Mouse (Mus musculus): ENCODE results near the gene Olfr308.
"Not testable (repeated sequence)": the region's sequence is repeated elsewhere in the genome, so short reads cannot be mapped to it uniquely, and the experiment has no call there.

Olfr308 gene

DNA sequence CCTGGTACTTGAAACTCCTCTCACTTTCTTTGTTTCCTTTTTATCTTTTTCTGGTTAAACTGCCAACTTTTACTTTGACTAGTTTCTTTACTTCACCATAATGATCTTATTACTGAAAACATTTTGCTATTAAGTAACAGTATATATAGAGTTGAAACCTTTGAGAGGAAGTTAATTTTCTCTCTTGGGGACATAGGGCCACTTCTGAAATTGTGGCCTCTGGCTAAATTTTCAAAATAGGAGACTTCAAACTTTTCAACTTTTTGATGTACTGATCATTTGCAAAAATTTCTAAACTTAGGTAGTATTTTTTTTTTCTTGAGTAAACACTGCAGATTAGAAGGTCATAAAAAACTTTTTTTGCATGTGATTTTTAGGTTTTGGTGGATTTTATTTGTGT, at the start of gene Olfr308:
Gene Olfr308, minus strand, starts transcription at position 101 of the 400 bp plus-strand sequence.
- DNase-seq (ENCODE audit: low spot score): no peak

DNA sequence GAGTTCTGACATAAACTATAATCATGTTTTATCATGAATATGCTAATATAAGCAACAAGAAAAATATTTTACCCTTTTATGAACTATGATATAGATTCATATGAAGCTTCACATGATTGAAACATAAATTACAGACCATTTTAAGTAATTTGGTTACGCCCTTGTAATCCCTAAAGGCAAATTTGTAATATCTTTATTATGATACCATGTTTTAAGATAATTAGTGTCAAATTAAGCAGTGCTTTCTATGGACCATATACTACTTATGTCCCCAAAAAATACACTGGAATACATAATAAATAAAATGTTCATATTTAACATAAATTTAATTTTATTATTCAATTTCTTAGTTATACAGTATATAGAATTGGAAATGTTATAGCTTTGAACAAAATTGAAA, 41.4 kb upstream of the Olfr308 start, which contains the start of gene Olfr305:
Gene Olfr305, minus strand, starts transcription at position 101 of the 400 bp plus-strand sequence.
- DNase-seq (ENCODE audit: low spot score): no peak

DNA sequence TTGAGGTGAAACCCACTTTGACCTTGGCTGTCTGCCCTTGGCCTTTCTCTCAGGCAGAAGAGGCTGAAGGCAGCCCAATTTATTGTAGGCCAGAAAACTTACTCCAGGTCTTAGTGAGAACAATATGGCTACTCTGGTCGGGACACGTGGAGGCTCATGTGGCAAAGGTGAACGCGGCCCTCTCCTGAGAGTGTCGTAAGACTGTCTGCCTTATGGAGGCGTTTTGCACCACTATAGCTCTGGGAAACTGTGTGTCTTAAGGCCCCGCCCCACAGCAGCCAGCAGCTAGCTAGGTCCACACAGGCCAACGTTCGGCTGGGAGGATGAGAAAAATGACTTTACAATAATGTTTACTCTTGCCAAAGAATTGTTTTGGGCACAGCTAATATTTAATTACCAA, 20.9 kb upstream of the Olfr308 start:
- DNase-seq (ENCODE audit: low spot score): not testable (repeated sequence)

DNA sequence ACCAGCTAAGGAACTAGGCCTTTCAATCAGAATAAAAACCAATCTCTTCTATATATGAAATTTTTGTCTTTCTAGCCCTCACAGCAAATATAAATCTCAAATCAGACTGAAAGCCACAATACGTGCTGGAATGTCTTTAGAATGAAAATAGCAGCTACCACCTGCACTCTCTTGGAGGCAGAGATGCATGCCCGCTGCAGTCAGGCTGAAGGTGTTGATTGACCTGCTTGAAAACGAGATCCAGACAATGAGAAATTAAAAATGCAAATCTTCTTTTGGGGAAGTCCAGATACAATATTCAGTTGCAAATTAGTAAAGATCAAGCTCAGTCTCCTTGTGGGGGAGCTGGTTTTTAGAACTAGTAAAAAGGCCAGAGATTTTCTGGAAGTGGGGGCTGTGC, 18.8 kb upstream of the Olfr308 start:
- no peak for DNase-seq (ENCODE audit: low spot score)

DNA sequence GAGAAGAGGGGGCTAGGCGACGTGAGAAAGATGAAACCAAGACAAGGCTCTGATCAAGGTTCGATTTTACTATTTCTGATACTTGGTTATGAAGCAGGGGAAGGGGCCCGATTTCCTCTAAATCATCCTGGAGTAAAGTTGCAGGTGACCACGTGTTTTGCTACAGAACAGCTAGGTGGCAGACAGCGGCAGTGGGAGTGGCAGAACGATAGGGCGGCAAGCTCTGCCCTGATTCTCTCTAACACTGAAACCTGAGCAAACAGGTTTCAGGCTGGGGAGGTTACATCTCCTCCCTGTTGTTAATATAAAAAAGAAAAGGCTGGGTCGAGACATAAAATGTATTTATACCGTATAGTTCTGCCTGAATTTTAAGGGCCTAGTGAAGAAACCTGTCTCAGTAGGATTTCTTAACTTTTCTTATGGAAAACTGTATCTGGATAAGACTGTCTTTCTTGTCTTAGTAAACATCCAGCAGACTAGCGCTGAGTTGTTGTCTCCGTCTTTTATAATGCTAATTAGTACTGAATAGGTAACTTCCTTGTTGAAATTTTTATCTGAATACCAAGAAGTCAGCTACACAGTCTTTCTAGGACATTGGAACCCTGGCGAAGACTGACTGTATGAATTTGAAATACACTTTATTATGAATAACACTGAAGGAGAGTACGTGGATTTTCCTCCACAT, 17.6 kb upstream of the Olfr308 start:
- no peak for DNase-seq (ENCODE audit: low spot score)

DNA sequence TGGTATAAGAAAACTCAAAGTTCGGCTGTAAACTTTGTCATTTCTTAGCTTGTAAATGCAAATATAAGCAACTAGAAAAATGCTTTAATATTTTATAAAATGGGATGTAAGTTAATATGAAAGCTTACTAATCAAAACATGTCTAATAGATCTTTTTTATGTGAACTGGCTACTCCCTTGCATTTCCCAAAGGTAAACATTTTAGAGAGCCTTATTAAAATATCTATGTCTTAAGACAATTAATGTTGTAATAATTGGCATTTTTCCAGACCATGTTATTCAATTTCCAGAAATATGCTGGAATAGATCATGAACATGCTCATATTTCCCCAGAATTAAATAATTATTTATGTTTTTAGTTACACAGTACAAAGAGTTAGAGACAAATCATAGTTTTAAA, 12.1 kb upstream of the Olfr308 start, which contains the start of gene Olfr307:
Gene Olfr307, minus strand, starts transcription at position 101 of the 400 bp plus-strand sequence.
- no peak for DNase-seq (ENCODE audit: low spot score)

DNA sequence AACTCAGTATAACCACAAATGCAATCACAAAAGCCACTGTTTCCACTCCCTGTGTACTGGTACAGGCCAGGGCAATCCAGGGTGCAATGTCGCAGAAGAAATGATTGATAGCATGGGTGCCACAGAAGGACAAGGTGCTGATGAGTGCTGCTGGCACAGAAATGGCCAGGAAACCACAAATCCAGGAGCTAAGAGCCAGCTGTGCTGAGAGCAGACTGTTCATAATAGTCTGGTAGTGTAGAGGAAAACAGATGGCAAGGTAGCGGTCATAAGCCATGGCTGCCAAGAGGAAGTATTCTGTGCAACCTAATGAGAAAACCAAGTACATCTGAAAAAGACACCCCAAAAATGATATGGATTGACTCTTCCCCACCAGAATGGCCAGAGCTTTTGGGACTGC, 4.1 kb downstream of the Olfr308 start:
- no peak for DNase-seq (ENCODE audit: low spot score)

DNA sequence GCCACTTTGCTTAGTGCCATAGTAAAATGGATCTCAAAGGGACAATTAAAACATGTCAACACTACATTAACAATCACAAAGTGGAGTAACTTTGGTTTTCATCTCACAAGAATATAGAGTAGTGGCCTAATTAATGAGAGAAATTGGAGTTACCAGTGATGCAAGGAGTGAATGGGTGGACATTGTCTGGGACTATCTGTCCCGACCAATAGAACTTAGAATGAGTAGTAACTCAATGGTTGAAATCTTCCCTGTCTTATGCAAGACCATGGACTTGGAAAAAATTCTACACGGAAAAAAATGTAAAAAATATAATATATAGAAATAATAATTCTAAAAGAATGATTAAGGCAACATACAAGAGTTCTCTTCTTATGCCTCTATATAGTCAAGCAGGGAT, 11.8 kb downstream of the Olfr308 start, which contains the start of gene Olfr309:
Gene Olfr309, minus strand, starts transcription at position 101 of the 400 bp plus-strand sequence.
- no peak for DNase-seq (ENCODE audit: low spot score)

DNA sequence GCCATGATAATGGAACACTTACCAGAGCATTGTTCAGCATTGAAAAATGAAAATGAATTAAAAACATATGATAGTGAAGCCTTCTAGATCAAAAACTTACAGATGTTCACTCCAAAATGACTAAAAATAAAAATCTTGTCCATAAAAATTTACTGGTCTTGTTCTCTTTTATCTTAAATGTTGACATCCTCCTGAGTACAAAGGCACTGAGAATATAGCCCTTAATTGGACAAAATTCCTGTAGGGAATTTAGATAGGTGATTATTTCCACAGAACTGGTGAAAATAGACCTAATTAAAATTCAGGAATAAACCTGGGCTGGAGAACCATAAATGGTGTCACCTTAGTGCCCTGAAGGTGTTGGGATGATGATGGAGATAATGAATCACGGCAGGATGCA, 48.4 kb downstream of the Olfr308 start, which contains the start of gene Olfr310:
Gene Olfr310, minus strand, starts transcription at position 101 of the 400 bp plus-strand sequence.
- no peak for DNase-seq (ENCODE audit: low spot score)
